Mouse (Mus musculus): ENCODE measurements at regions not wholly inside any gene's neighbourhood (a gene's known extent, or its start where the extent isn't known, plus 50 kb on each side); places are given as distances from the start of the nearest gene placed in this dataset.
A peak's percentile ranks its signal among the peaks of the same experiment; 100 is the strongest.

- Histone ChIP-seq H3K4me1 (peaks cover 82% of the 10 kb centered on the region), H3K27me3 (replicated peaks) (no peaks in the 10 kb centered on the region), H3K9ac (no peak overlapping the region), H3K4me3 (no peak overlapping the region), H3K9me3 (replicated peaks) (no peaks in the 10 kb centered on the region), H3K4me2 (no peak overlapping the region), H3K36me3 (no peaks in the 10 kb centered on the region), H3K27ac (peak overlapping the region; percentile 90)
- ATAC-seq = no peak
- 50% methylated on average over 6 of the region's 6 CpGs for WGBS (ENCODE audit: insufficient replicate concordance)
Measured at GRCm38 (mm10) chr8:126827681-126828383, 117.8 kb downstream of the Tomm20 start.

GRCm38 (mm10) chr8:126826328-126827285 is 119.0 kb downstream of the Tomm20 start:
- H3K9me3 ChIP-seq (replicated peaks) = no peaks in the 10 kb centered on the region
- 23% methylated on average over 11 of the region's 11 CpGs for WGBS (ENCODE audit: insufficient replicate concordance)
- peaks cover 70% of the 10 kb centered on the region for H3K4me1 ChIP-seq
- no peaks in the 10 kb centered on the region for H3K27me3 ChIP-seq (replicated peaks)
- peak overlapping the region; percentile 90 for H3K27ac ChIP-seq
- no peak overlapping the region for H3K9ac ChIP-seq
- ATAC-seq = peak; percentile 45
- no peak overlapping the region for H3K4me3 ChIP-seq
- H3K36me3 ChIP-seq = no peaks in the 10 kb centered on the region
- no peak overlapping the region for H3K4me2 ChIP-seq

- 47% methylated on average over 3 of the region's 3 CpGs for WGBS (ENCODE audit: insufficient replicate concordance)
- no peaks in the 10 kb centered on the region for H3K27me3 ChIP-seq (replicated peaks)
- no peak overlapping the region for H3K9ac ChIP-seq
- H3K4me3 ChIP-seq = no peak overlapping the region
- peaks cover 64% of the 10 kb centered on the region for H3K4me1 ChIP-seq
- peak overlapping the region; percentile 90 for H3K27ac ChIP-seq
- peak; percentile 22; the same call in 1 of the 2 replicates for ATAC-seq
- H3K36me3 ChIP-seq = no peaks in the 10 kb centered on the region
- H3K4me2 ChIP-seq = no peak overlapping the region
- H3K9me3 ChIP-seq (replicated peaks) = no peaks in the 10 kb centered on the region
Measured at GRCm38 (mm10) chr8:126825877-126826276, 119.8 kb downstream of the Tomm20 start.

GRCm38 (mm10) chr8:126824575-126825208 is 121.0 kb downstream of the Tomm20 start:
- Histone ChIP-seq H3K36me3 (no peaks in the 10 kb centered on the region), H3K4me3 (no peak overlapping the region), H3K4me2 (peak overlapping the region; percentile 8; the same call in 1 of the 2 replicates), H3K27ac (peak overlapping the region; percentile 90), H3K27me3 (replicated peaks) (no peaks in the 10 kb centered on the region), H3K9ac (no peak overlapping the region), H3K4me1 (peaks cover 52% of the 10 kb centered on the region), H3K9me3 (replicated peaks) (no peaks in the 10 kb centered on the region)
- ATAC-seq = peak; percentile 56
- 33% methylated on average over 10 of the region's 10 CpGs for WGBS (ENCODE audit: insufficient replicate concordance)

GRCm38 (mm10) chr8:126822269-126822668 is 123.4 kb downstream of the Tomm20 start:
- Histone ChIP-seq H3K9ac (no peak overlapping the region), H3K36me3 (no peaks in the 10 kb centered on the region), H3K27me3 (replicated peaks) (no peaks in the 10 kb centered on the region), H3K27ac (no peak overlapping the region), H3K4me1 (peaks cover 32% of the 10 kb centered on the region), H3K9me3 (replicated peaks) (no peaks in the 10 kb centered on the region), H3K4me3 (no peak overlapping the region), H3K4me2 (no peak overlapping the region)
- 81% methylated on average over 4 of the region's 4 CpGs for WGBS (ENCODE audit: insufficient replicate concordance)
- ATAC-seq = no peak

- H3K4me1 ChIP-seq = peaks cover 33% of the 10 kb centered on the region
- WGBS (ENCODE audit: insufficient replicate concordance) = 69% methylated on average over 8 of the region's 8 CpGs
- H3K9me3 ChIP-seq (replicated peaks) = no peaks in the 10 kb centered on the region
- no peaks in the 10 kb centered on the region for H3K36me3 ChIP-seq
- ATAC-seq = no peak
- H3K27ac ChIP-seq = no peak overlapping the region
- no peak overlapping the region for H3K4me3 ChIP-seq
- no peaks in the 10 kb centered on the region for H3K27me3 ChIP-seq (replicated peaks)
- H3K4me2 ChIP-seq = no peak overlapping the region
- H3K9ac ChIP-seq = no peak overlapping the region
Measured at GRCm38 (mm10) chr8:126821279-126821678, 124.4 kb downstream of the Tomm20 start.

GRCm38 (mm10) chr8:126820502-126820901 is 125.1 kb downstream of the Tomm20 start:
- H3K36me3 ChIP-seq = no peaks in the 10 kb centered on the region
- 79% methylated on average over 2 of the region's 2 CpGs for WGBS (ENCODE audit: insufficient replicate concordance)
- H3K4me3 ChIP-seq = no peak overlapping the region
- H3K27ac ChIP-seq = no peak overlapping the region
- H3K4me2 ChIP-seq = no peak overlapping the region
- ATAC-seq = no peak
- H3K9ac ChIP-seq = no peak overlapping the region
- H3K4me1 ChIP-seq = peaks cover 33% of the 10 kb centered on the region
- H3K27me3 ChIP-seq (replicated peaks) = no peaks in the 10 kb centered on the region
- no peaks in the 10 kb centered on the region for H3K9me3 ChIP-seq (replicated peaks)

- Histone ChIP-seq H3K4me3 (no peak overlapping the region), H3K9me3 (replicated peaks) (no peaks in the 10 kb centered on the region), H3K4me1 (peaks cover 33% of the 10 kb centered on the region), H3K27ac (no peak overlapping the region), H3K36me3 (no peaks in the 10 kb centered on the region), H3K27me3 (replicated peaks) (no peaks in the 10 kb centered on the region), H3K4me2 (no peak overlapping the region), H3K9ac (no peak overlapping the region)
- ATAC-seq = no peak
- 69% methylated on average over 3 of the region's 3 CpGs for WGBS (ENCODE audit: insufficient replicate concordance)
Measured at GRCm38 (mm10) chr8:126819261-126819660, 126.4 kb downstream of the Tomm20 start.

GRCm38 (mm10) chr8:126816155-126816554 is 129.5 kb downstream of the Tomm20 start:
- no peak overlapping the region for H3K4me3 ChIP-seq
- peaks cover 31% of the 10 kb centered on the region for H3K4me1 ChIP-seq
- ATAC-seq = peak; percentile 53; the same call in 1 of the 2 replicates
- H3K36me3 ChIP-seq = no peaks in the 10 kb centered on the region
- peak overlapping the region; percentile 70 for H3K27ac ChIP-seq
- H3K4me2 ChIP-seq = peak overlapping the region; percentile 15; the same call in 1 of the 2 replicates
- H3K9me3 ChIP-seq (replicated peaks) = peaks cover 10% of the 10 kb centered on the region; the same call in 1 of the 2 replicates
- WGBS (ENCODE audit: insufficient replicate concordance) = 24% methylated on average over 3 of the region's 3 CpGs
- no peaks in the 10 kb centered on the region for H3K27me3 ChIP-seq (replicated peaks)
- H3K9ac ChIP-seq = no peak overlapping the region; the same call in 1 of the 2 replicates

- Histone ChIP-seq H3K27me3 (replicated peaks) (peaks cover 6% of the 10 kb centered on the region), H3K4me2 (no peak overlapping the region), H3K4me3 (no peak overlapping the region), H3K9ac (no peak overlapping the region), H3K36me3 (no peaks in the 10 kb centered on the region), H3K9me3 (replicated peaks) (peaks cover 10% of the 10 kb centered on the region; the same call in 1 of the 2 replicates), H3K4me1 (peaks cover 31% of the 10 kb centered on the region), H3K27ac (no peak overlapping the region)
- 35% methylated on average over 4 of the region's 4 CpGs for WGBS (ENCODE audit: insufficient replicate concordance)
- ATAC-seq = no peak
Measured at GRCm38 (mm10) chr8:126814427-126814826, 131.2 kb downstream of the Tomm20 start.

- no peak overlapping the region for H3K4me2 ChIP-seq
- no peak overlapping the region for H3K27ac ChIP-seq
- no peak for ATAC-seq
- peaks cover 9% of the 10 kb centered on the region for H3K27me3 ChIP-seq (replicated peaks)
- H3K9ac ChIP-seq = no peak overlapping the region
- H3K9me3 ChIP-seq (replicated peaks) = peaks cover 10% of the 10 kb centered on the region; the same call in 1 of the 2 replicates
- peaks cover 31% of the 10 kb centered on the region for H3K4me1 ChIP-seq
- H3K36me3 ChIP-seq = no peaks in the 10 kb centered on the region
- no peak overlapping the region for H3K4me3 ChIP-seq
- WGBS (ENCODE audit: insufficient replicate concordance) = 83% methylated on average over 4 of the region's 4 CpGs
Measured at GRCm38 (mm10) chr8:126813621-126814020, 132.0 kb downstream of the Tomm20 start.

All from liver, embryonic 12.5 days (tissue).